Mouse (Mus musculus): Measurements from ENCODE around the gene Rnf166. TPM values are rescaled to one million over a fixed set of nuclear protein-coding genes. Genes with fewer than 3 reads are reported as not detected.
A peak's percentile ranks its signal among the peaks of the same experiment; 100 is the strongest.

Gene Rnf166
- polyA plus RNA-seq, 1 experiment from 2014 or later = 11.5 TPM

GRCm38 (mm10) chr8:122454409-122454808, 21.5 kb downstream of the Rnf166 start:
- no peak for ATAC-seq (ENCODE audit: insufficient read depth)
- Histone ChIP-seq H3K4me2 (no peak overlapping the region), H3K27me3 (peaks cover 54% of the 10 kb centered on the region), H3K9ac (no peak overlapping the region), H3K4me3 (replicated peaks) (no peak overlapping the region), H3K4me1 (replicated peaks) (peaks cover 19% of the 10 kb centered on the region), H3K27ac (replicated peaks) (no peak overlapping the region), H3K9me3 (replicated peaks) (no peaks in the 10 kb centered on the region), H3K36me3 (replicated peaks) (no peaks in the 10 kb centered on the region)
- 69% methylated on average over 6 of the region's 6 CpGs for WGBS (ENCODE audit: insufficient replicate concordance)

- H3K4me2 ChIP-seq = no peak overlapping the region
- no peak overlapping the region for H3K27ac ChIP-seq (replicated peaks)
- no peak overlapping the region for H3K9ac ChIP-seq
- peaks cover 38% of the 10 kb centered on the region for H3K27me3 ChIP-seq
- no peaks in the 10 kb centered on the region for H3K36me3 ChIP-seq (replicated peaks)
- H3K9me3 ChIP-seq (replicated peaks) = no peaks in the 10 kb centered on the region
- 80% methylated on average over 10 of the region's 10 CpGs for WGBS (ENCODE audit: insufficient replicate concordance)
- no peak for ATAC-seq (ENCODE audit: insufficient read depth)
- no peak overlapping the region for H3K4me3 ChIP-seq (replicated peaks)
- H3K4me1 ChIP-seq (replicated peaks) = peaks cover 18% of the 10 kb centered on the region
These were observed 23.7 kb downstream of the Rnf166 start for GRCm38 (mm10) chr8:122452154-122452553.

- Histone ChIP-seq H3K36me3 (replicated peaks) (no peaks in the 10 kb centered on the region), H3K9ac (no peak overlapping the region), H3K27ac (replicated peaks) (no peak overlapping the region), H3K4me3 (replicated peaks) (no peak overlapping the region), H3K4me1 (replicated peaks) (peaks cover 18% of the 10 kb centered on the region), H3K9me3 (replicated peaks) (no peaks in the 10 kb centered on the region), H3K27me3 (peaks cover 31% of the 10 kb centered on the region), H3K4me2 (no peak overlapping the region)
- 54% methylated on average over 7 of the region's 7 CpGs for WGBS (ENCODE audit: insufficient replicate concordance)
- no peak for ATAC-seq (ENCODE audit: insufficient read depth)
These were observed 24.6 kb downstream of the Rnf166 start for GRCm38 (mm10) chr8:122451161-122451703.

- peaks cover 13% of the 10 kb centered on the region; the same call in 1 of the 2 replicates for H3K27me3 ChIP-seq
- no peak overlapping the region for H3K9ac ChIP-seq
- H3K4me2 ChIP-seq = no peak overlapping the region
- H3K4me3 ChIP-seq (replicated peaks) = no peak overlapping the region
- no peak overlapping the region for H3K27ac ChIP-seq (replicated peaks)
- no peaks in the 10 kb centered on the region for H3K9me3 ChIP-seq (replicated peaks)
- no peak for ATAC-seq (ENCODE audit: insufficient read depth)
- no peaks in the 10 kb centered on the region for H3K36me3 ChIP-seq (replicated peaks)
- peaks cover 34% of the 10 kb centered on the region for H3K4me1 ChIP-seq (replicated peaks)
- WGBS (ENCODE audit: insufficient replicate concordance) = 47% methylated on average over 3 of the region's 3 CpGs
These were observed 30.7 kb downstream of the Rnf166 start for GRCm38 (mm10) chr8:122445203-122445602.

GRCm38 (mm10) chr8:122444058-122444748, 31.7 kb downstream of the Rnf166 start:
- peak overlapping the region; percentile 68 for H3K4me3 ChIP-seq (replicated peaks)
- peaks cover 4% of the 10 kb centered on the region for H3K36me3 ChIP-seq (replicated peaks)
- peak; percentile 22; the same call in 1 of the 2 replicates for ATAC-seq (ENCODE audit: insufficient read depth)
- H3K4me1 ChIP-seq (replicated peaks) = peaks cover 37% of the 10 kb centered on the region
- peak overlapping the region; percentile 86 for H3K27ac ChIP-seq (replicated peaks)
- no peaks in the 10 kb centered on the region for H3K9me3 ChIP-seq (replicated peaks)
- 10% methylated on average over 19 of the region's 19 CpGs for WGBS (ENCODE audit: insufficient replicate concordance)
- H3K4me2 ChIP-seq = peak overlapping the region; percentile 96
- H3K9ac ChIP-seq = peak overlapping the region; percentile 73
- H3K27me3 ChIP-seq = peaks cover 7% of the 10 kb centered on the region; the same call in 1 of the 2 replicates

GRCm38 (mm10) chr8:122443262-122444006, 32.4 kb downstream of the Rnf166 start, which contains the start of gene Mvd:
Mvd (minus strand) TSS chr8:122443422.
- peak; percentile 98 for ATAC-seq (ENCODE audit: insufficient read depth)
- WGBS (ENCODE audit: insufficient replicate concordance) = under 1% methylated on average over 47 of the region's 47 CpGs
- peak within 1 kb of the TSS; percentile 86 for H3K27ac ChIP-seq (replicated peaks)
- H3K27me3 ChIP-seq = peaks cover 7% of the 10 kb centered on the region; the same call in 1 of the 2 replicates
- H3K9ac ChIP-seq = peak within 1 kb of the TSS; percentile 73
- no peaks in the 10 kb centered on the region for H3K9me3 ChIP-seq (replicated peaks)
- peaks cover 6% of the 10 kb centered on the region for H3K36me3 ChIP-seq (replicated peaks)
- H3K4me3 ChIP-seq (replicated peaks) = peak within 1 kb of the TSS; percentile 68
- peak within 1 kb of the TSS; percentile 96 for H3K4me2 ChIP-seq
- peaks cover 41% of the 10 kb centered on the region for H3K4me1 ChIP-seq (replicated peaks)

- peak overlapping the region; percentile 62 for H3K9ac ChIP-seq
- H3K27me3 ChIP-seq = peaks cover 7% of the 10 kb centered on the region; the same call in 1 of the 2 replicates
- peaks cover 48% of the 10 kb centered on the region for H3K4me1 ChIP-seq (replicated peaks)
- H3K4me2 ChIP-seq = peak overlapping the region; percentile 96
- H3K4me3 ChIP-seq (replicated peaks) = peak overlapping the region; percentile 68
- no peaks in the 10 kb centered on the region for H3K9me3 ChIP-seq (replicated peaks)
- H3K36me3 ChIP-seq (replicated peaks) = peaks cover 11% of the 10 kb centered on the region
- 2% methylated on average over 12 of the region's 12 CpGs for WGBS (ENCODE audit: insufficient replicate concordance)
- no peak for ATAC-seq (ENCODE audit: insufficient read depth)
- H3K27ac ChIP-seq (replicated peaks) = peak overlapping the region; percentile 55
These were observed 33.1 kb downstream of the Rnf166 start for GRCm38 (mm10) chr8:122442781-122443180.

- Histone ChIP-seq H3K4me3 (replicated peaks) (peak overlapping the region; percentile 68), H3K36me3 (replicated peaks) (peaks cover 15% of the 10 kb centered on the region), H3K27me3 (peaks cover 3% of the 10 kb centered on the region; the same call in 1 of the 2 replicates), H3K4me2 (peak overlapping the region; percentile 96), H3K9ac (peak overlapping the region; percentile 62; the same call in 1 of the 2 replicates), H3K27ac (replicated peaks) (no peak overlapping the region), H3K9me3 (replicated peaks) (no peaks in the 10 kb centered on the region), H3K4me1 (replicated peaks) (peaks cover 52% of the 10 kb centered on the region)
- WGBS (ENCODE audit: insufficient replicate concordance) = 48% methylated on average over 7 of the region's 7 CpGs
- ATAC-seq (ENCODE audit: insufficient read depth) = no peak
These were observed 33.5 kb downstream of the Rnf166 start for GRCm38 (mm10) chr8:122442356-122442755.

GRCm38 (mm10) chr8:122441326-122441725, 34.5 kb downstream of the Rnf166 start:
- H3K36me3 ChIP-seq (replicated peaks) = peaks cover 25% of the 10 kb centered on the region
- H3K9me3 ChIP-seq (replicated peaks) = no peaks in the 10 kb centered on the region
- H3K4me2 ChIP-seq = no peak overlapping the region
- H3K4me1 ChIP-seq (replicated peaks) = peaks cover 60% of the 10 kb centered on the region
- no peak overlapping the region for H3K9ac ChIP-seq
- ATAC-seq (ENCODE audit: insufficient read depth) = no peak
- 93% methylated on average over 1 of the region's 1 CpGs for WGBS (ENCODE audit: insufficient replicate concordance)
- H3K4me3 ChIP-seq (replicated peaks) = no peak overlapping the region
- no peak overlapping the region for H3K27ac ChIP-seq (replicated peaks)
- H3K27me3 ChIP-seq = no peaks in the 10 kb centered on the region; the same call in 1 of the 2 replicates

- Histone ChIP-seq H3K4me2 (no peak overlapping the region), H3K27ac (replicated peaks) (no peak overlapping the region), H3K4me1 (replicated peaks) (peaks cover 43% of the 10 kb centered on the region), H3K9ac (no peak overlapping the region), H3K9me3 (replicated peaks) (0 out of 2 replicates have a peak, but pooled peaks cover 4% of the 10 kb centered on the region), H3K36me3 (replicated peaks) (peaks cover 43% of the 10 kb centered on the region), H3K4me3 (replicated peaks) (no peak overlapping the region), H3K27me3 (no peaks in the 10 kb centered on the region)
- WGBS (ENCODE audit: insufficient replicate concordance) = 85% methylated on average over 16 of the region's 16 CpGs
- ATAC-seq (ENCODE audit: insufficient read depth) = no peak
These were observed 36.5 kb downstream of the Rnf166 start for GRCm38 (mm10) chr8:122439336-122439735.

All from liver, embryonic 15.5 days (tissue).